Mouse (Mus musculus) spleen, postnatal 14 days (tissue): ENCODE data around the gene Gm6169.
"Not testable (repeated sequence)": the region's sequence is repeated elsewhere in the genome, so short reads cannot be mapped to it uniquely, and the experiment has no call there.

Source experiments
- DNase-seq, 2 experiments: peaks; one replicate each; pipeline ENCODE4 v3.0.0; 2021 to 2022; ENCODE audit warnings: low spot score in 2 of 2

The Gm6169 gene

DNA sequence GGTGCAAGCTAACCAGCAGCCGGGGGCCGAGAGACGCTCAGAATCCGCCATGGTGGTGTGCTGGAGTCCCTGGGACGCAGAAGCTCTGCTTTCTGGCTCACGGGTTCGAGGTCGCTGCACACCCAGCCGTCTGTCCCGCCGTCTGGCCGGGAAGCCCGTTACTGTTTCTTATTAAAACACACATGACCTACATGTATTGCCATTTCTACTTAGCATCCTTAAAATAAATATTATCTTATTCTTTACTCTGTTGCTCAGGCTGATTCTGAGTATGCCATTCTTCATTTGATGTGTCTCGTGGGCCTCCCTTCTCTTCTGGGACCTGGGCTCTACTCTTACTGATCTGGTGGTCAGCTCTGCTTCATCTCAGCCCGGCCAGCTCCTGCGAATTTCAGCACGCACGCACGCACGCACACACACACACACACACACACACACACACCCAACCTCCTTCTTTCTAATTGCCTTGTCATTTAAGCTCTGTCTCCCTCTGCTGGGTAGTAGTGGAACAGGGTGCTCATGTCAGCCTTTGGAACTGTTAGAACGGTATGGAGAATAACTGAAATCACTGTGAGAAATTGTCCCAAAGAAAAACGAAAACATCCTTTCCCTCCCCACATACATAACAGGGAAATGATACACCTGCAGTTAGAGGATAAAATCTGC, at the start of gene Gm6169:
Gm6169 (minus strand) TSS at position 51 of the 666 bp plus-strand sequence.
- DNase-seq = no peak

DNA sequence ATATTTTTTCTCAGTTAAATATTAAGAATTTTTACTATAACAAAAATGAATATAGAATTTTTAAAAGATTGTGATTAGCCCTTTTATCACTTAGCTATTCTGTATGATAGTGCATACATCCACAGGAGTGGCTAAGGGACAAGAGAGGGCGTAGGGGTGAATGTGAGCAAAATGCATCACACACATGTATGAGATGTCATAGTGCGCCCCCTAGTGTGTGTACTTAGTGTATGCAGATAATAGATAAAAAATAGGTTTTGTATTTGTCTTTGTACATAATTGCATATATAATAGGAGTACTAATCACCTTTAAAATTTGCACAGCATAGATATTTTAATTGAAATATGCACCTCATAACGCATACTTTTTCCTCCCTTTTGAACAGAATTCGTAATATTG, 46.8 kb upstream of the Gm6169 start:
- DNase-seq = peak in 1 of 2 experiments; percentile 44

DNA sequence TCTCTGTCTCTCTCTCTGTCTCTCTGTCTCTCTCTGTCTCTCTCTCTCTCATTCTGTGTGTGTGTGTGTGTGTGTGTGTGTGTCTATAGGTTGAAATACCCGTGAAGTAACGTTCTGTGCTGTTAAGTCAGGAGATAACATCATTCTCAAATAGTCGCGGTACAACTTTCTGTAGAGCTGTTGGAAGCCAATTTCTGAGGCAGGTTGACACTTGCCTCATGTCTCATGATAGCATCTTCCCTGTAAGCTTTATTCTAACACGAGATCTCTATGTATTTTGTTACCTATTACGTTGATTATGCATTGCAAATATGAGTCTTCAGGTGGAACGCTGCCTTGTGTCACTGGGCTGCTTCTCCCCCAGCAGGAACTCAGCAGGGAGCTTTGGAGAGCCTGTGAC, 43.3 kb upstream of the Gm6169 start:
- no peak for DNase-seq

DNA sequence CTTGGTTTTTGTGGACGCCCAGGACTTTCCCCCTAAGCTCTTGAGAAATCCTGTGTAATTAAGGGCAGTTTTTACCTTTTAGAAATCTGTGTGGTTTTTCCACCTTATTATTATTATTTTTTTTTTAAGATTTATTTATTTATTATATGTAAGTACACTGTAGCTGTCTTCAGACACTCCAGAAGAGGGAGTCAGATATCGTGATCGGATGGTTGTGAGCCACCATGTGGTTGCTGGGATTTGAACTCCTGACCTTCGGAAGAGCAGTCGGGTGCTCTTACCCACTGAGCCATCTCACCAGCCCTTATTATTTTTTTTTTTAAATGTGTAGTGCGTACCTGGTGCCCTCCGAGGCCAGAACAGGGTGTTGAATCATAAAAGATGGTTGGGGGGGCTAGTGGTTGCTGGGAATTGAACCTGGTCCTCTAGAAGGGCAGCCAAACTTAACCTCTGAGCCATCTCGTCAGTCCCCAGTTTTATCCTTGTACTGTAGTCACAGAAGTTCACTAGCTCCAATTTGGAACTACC, 39.4 kb upstream of the Gm6169 start:
- not testable (repeated sequence) for DNase-seq

DNA sequence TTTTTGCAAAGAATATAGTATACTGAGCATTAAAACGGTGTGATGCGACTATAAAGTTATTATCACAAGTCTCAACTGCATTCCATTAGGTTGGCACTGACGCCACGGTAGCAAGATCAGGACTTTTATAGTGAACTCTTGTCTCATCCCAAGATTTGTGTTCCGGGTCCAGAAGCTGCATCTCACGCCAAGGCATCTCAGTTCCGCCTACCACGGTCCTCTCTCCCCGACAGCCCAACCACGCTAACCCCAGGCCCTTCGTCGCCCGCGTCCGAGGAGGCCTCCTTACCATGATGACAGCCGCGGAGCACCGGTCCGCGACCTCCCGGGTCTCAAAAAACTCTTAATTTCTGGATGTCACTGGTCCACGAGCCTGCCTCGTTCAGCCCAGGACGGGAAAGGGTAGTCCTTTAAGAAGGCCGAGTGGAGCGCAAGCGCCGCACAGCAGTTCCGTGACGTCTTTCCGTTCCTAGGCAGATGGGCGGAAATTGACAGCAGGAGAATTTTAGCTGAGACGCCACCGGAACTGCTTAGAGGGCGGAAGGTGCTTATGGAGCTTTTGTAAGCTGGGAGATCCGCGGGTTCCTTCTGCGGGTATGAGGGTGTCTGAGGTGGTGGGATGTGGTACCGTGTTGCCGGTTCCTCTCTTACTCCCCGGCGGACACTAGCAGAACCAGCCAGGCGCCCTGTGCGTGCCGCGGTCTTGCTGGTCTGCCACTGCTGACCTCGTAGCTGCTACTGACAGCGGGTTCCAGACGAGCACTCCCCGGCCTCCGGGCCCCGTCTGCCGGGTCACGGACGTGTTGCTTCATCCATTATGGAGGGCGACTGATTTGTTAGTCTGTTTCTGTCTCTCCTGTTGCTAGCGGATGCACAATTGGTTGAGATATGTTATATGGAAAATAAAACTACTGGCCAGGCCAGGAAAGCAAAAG, 38.7 kb upstream of the Gm6169 start, which contains the start of the genes Gfm2 and Nsa2:
Gfm2 (plus strand) TSS at position 472 of the 935 bp plus-strand sequence.
Nsa2 (minus strand) TSS at position 472 of the 935 bp plus-strand sequence.
- DNase-seq = peak; percentile 77 to 83

DNA sequence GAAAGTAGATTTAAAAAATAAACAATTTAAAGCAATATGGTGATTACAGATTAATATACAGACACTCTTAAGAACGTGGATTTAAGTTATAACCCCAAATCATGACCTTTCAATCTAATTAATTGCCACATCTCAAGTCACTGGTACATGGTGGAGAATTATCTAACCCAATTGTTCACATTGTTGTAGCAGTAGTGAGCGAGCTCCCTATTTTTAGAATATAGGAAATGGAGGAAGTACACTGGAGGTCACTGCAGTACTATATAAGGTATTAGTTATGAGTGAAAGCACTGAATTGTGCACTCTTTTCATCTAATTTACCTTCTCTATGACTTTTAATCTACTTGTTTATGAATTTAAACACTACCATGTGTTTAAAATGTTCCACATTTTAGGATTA, 31.4 kb upstream of the Gm6169 start:
- DNase-seq = not testable (repeated sequence)

DNA sequence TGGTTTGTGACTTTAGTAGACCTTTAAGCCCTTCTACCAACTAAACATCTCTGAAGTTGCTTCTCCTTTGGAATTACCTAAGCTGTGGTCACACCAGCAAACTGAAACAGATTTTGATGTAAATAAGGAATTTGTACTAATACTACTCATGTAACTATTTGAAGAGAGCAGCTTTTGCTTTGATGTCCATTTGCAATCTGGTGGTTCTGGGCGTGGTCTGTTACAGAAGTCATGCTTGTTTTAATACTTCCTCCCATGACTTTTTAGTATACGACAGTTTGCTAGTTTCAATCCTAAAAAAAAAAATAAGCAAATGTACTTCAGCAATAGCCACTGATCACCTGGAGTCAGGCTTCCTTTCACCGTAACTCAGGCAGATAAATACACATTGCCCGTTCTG, 30.6 kb upstream of the Gm6169 start:
- DNase-seq = not testable (repeated sequence)

DNA sequence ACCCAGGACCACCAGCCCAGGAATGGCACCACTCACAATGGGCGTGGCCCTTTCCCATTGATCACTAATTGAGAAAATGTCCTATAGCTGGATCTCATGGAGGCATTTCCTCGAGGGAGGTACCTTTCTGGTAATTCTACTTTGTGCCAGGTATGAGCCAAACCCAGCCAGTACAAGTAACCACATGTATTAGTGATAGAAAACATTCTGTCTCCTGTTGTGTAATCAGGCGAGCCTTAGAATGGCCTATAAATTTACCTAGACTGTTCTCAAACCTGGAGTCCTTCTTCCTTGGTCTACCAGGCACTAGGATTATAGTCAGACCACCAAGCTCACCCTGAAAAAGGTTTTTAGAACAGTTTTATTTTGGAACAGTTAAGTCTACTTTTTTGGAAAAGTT, 22.3 kb upstream of the Gm6169 start:
- DNase-seq = no peak

DNA sequence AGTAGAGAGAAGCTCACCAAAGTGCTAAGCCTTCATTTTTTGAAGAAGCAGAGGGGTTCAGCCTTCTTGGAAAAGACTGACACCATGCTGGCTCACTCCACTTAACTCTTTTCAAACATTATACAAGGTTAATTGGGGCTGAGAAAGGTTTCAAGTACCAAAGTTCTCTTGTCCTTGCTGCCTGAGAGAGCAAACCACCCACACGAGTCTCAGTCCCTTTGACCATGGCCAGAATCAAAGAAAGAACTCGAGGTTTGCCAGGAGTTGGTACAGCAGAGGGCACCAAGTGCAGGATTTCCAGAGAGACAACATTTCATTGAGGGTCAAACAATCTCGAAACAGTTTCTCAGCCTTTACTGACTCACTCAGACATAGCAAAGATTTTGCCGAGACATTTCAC, 10.0 kb upstream of the Gm6169 start:
- DNase-seq = no peak

DNA sequence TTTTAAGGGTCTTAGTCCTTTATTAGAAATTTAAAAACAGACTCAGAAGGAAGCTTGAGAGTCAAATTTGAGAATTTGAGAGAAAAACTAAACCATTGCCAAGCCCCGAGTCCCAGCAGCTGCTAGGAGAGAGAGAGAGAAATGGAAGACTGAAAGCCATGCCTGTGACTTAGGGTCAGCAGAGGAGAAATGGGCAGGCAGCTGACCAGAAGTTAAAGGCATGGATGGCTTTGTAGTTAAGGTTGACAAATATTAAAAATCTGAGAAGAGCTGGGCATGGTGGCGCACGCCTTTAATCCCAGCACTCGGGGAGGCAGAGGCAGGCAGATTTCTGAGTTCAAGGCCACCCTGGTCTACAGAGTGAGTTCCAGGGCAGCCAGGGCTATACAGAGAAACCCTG, 8.7 kb upstream of the Gm6169 start:
- not testable (repeated sequence) for DNase-seq

DNA sequence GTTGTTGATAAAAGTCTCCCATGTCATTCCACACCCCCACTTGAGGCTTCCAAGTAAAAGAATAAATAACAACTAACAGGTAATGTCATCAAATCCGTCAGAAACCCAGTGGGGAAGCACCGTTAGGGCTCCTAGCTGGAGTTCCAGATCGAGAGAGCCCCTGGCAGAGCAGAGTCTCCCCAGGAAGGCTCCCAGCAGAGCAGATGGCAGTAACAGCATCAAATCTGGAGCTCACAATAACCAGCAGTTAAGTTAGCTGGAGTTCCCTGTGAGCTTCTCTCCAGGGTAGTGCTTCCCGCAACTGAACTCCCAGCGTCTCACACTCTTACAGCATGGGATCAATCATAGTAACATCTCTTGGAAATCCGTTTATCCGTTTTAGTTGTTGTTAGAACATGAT, 6.0 kb upstream of the Gm6169 start:
- no peak for DNase-seq

DNA sequence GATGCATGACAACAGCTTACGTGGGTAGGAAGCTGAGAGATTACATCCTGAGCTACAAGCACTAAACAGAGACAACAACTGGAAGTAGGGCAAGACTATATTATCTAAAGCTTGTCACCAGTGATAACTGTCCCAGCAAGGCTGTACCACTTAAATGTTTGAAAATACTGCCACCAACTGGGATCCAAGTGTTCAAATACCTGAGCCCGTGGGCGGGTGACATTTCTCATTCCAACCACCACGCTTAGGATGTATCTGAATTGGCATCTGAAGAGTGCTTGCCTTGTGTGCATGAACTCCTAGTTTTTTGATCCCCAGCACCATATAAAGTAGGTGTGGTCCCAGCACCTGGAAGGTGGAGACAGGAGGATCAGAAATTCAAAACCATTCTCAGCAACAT, 3.3 kb downstream of the Gm6169 start:
- no peak for DNase-seq

DNA sequence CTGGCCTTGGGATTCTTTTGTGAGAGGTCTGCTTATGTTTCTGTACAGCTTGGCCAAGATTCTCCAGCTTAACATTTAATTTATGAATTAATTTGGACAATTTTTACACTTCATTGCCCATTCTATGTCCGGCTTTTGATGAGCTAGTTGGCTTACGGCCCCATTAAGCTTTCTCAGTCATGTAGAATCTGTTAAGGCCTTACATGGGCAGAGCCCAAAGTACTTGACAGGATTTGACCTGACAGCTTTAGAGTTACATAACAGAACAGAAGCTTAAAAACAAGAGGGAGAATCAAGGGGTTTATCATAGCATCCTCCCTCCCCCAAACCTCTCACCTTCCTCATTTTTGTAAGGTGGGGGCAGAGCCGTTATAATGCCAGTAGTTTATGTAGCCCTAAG, 10.9 kb downstream of the Gm6169 start:
- DNase-seq = no peak

DNA sequence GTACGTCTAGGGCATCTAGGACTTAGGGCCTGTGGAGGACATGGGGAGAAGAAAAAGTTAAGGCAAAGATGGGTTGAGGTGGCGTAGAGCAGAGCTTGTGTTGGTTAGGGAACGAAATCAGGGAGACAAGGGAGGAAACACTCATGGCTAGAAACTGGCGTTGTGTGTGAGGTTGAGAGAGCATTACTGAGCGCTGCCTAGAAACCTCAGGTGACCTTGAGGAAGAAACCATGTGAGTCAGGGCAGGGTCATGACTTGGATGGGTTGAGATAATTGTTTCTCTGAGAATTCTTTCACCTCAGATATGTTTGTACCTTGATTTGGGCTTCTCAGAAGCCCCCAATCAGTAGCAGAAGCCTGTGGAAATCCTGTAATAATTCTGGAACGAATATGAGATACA, 11.6 kb downstream of the Gm6169 start:
- DNase-seq = no peak

DNA sequence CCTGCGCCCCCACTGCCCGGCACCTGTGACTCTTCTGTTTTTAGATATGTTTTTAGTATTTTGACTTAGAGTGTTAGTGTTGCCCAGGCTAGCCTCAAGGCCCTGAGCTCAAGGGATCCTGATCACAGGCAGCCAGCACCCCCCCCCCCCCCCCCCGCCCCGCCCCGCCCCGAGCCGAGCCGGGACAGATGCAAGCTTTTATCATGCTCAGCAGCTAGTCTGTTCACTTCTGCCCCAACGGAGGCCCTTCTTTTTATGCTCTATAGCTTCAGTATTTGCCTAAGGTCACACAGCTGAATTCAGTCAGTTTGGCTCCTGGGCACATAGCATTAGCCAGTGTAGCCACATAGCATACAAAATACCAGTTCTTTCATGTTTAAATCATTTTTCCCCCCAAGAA, 12.7 kb downstream of the Gm6169 start:
- DNase-seq = no peak

DNA sequence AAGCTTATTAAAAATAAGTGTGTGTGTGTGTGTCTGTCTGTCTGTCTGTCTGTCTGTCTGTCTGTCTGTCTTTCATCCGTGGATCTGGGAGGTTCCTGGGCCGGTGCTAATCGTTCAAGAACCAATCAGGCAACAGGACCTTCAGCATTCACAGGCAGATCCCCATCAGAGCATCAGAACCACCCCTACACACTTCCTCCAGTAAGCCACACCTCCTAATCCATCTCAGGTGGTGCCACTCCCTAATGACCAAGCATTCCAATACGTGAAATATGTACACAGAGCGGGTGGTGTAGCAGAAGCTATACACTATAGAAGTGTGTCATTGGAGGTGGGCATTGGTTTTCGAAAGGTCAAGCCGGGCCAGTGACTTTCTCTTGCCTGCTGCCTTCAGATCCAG, 16.6 kb downstream of the Gm6169 start:
- no peak for DNase-seq

DNA sequence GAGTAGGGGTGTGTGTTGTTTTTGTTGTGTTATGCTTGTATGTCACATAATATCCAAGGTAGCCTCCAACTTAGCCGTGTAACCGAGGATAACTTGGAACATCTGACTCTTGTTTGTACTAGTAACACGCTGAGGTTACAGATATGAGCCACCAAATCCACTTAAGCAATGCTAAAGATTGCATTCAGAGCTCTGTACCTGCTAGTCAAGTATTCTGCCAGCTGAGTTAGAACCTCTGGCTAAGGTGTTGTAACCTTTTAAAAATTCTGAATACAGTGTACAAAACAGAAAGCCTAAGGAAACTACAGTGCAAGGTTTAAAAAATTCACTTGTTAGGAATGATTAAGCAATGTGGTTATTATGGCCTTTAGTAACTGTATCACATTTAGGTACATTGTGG, 18.4 kb downstream of the Gm6169 start:
- DNase-seq = no peak

DNA sequence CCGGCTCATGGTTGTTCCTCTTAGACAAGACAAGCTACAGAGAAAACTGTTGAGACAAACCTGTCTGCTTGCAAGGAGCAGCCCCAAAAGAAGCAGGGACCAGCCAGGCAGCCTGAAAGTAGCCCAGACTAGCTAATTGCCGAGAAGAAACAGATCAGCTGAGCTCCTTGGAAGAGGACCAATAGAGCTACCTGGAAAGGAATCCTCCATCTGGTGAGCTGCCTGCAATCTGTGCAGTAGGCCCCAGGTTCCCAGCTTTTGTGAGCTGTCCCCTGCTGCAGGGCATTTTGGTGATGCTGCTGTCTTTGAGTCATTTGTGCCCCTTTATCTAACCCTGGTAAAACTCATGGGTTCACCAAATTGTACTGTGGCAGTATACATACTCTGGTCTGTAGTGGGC, 18.8 kb downstream of the Gm6169 start:
- DNase-seq = no peak

DNA sequence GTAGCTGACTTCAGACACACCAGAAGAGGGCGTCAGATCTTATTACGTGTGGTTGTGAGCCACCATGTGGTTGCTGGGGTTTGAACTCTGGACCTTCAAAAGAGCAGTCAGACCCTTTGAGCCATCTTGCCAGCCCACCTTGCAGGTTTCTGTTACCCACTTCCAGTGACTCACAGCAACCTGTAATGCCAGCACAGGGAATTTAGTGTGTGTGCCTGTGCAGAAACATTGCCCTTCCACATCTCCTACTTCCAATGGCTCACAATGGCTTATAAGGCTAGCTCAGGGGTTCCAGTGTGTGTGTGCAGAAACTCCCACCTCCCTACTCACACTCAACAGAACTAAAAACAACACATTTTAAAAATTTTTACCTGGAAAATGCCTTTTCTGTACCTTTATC, 21.5 kb downstream of the Gm6169 start:
- DNase-seq = no peak

DNA sequence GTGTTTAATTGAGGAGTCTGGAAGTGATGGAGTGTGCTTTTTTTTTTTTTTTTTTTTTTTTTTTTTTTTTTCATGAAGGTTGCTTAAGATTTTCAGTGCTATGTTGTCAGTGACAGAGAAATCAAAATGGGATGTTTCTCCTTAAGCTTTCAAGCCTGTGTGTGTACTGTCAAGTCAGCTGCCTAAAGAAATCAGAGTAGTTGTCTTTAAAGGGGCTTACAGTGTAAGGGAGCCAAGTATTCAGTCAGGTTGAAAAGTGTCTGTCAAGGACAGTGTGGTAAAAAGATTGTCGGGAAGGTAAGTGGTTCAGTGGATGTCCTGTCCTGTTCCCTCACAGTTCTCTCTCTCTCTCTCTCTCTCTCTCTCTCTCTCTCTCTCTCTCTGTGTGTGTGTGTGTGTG, 25.5 kb downstream of the Gm6169 start:
- DNase-seq = no peak

DNA sequence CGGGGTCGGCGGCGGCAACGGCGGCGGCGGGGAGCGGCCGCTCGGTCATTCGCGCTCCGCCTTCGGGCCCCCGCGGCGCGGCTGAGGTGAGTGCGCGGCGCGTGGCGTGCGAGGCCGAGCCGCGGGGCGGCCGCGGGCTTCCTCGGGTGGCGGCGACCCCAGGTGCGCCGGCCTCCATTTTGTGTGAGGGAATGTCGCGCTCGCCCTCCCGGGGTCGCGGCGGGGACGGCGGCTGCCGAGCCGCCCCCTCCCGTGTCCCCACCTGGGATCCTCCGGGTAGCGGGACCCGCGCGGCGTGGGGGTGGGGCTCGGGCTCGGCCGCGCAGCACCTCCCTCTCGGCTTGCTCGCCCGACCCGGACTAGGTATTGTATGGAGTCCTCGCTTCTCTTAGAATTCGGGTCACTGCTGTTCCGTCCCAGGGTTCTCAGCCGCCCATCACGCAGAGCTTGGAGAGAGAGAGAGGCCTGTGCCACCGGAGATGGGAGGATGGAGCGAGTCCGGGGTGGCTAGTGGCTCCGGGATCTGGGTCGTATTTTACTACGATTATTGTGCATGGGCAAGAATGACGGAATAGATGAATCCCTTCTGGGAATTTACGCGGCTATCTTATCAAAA, 27.3 kb downstream of the Gm6169 start:
- no peak for DNase-seq

DNA sequence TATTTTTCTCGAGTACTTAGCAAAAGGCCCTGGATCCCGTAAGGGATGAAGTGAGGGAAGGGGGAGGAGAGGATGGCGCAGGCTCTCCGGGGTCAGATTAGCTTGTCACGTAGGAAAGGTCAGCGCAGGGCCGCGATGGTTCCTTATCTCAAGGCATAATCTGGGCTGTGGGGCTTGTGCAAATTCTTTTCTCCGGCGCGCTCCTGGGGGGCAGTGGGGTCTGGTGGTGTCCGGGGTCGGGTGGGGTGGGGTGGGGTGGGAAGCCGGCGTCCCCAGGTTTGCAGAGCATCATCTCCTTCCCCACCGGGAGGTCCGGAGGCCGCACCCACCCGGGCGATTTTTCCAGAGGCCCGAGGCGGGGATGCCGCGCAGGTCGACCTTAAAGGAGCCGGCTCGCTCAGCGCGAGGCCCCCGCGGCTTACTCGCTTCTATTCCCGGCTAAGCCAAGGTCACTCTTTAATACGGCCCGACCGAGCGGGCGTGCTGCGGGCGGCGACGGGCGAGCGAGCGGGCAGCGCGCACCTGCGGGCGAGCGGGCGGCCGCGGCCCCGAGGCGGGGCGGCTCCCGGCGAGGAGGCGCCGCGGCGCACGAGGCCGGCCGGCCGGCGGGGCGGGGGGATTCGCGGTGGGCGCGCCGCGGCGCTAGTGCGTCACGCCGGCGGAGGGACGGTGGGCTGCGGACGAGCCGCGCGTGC, 28.0 kb downstream of the Gm6169 start:
- DNase-seq = no peak
